Comparison of ENCODE assay signal across 17 mouse cellular contexts in genomic region chr8:104359778-104360456, GRCm38 (mm10). TPM values are rescaled to one million over a fixed set of nuclear protein-coding genes. Genes with fewer than 3 reads are reported as not detected.
DNase-seq lines count a peak whose midpoint lies in the region; ATAC-seq and TF ChIP-seq lines count a peak whose summit lies in the region.
"Had no signal": no experiment of that assay in that cellular context is flagged by ENCODE, and none has a peak within 500 bp of the region (broad histone marks: within the 10 kb centered on the region; RNA-seq: fewer than 3 reads in every experiment).

No protein-coding gene starts in this region.

- H3K36me3 ChIP-seq in midbrain, embryonic 13.5 days = peaks cover 9% of the 10 kb centered on the region
- H3K36me3 ChIP-seq in midbrain, embryonic 15.5 days (replicated peaks) = no peaks in the 10 kb centered on the region
- 0 out of 2 replicates have a peak, but pooled peaks cover 19% of the 10 kb centered on the region for H3K36me3 ChIP-seq in intestine, postnatal 0 days (ENCODE audit: control insufficient read depth, insufficient read depth)
- H3K36me3 ChIP-seq: G1E had no signal

- WGBS in midbrain, embryonic 13.5 days = 64% methylated on average over 15 of the region's 15 CpGs
- WGBS in midbrain, embryonic 15.5 days = 63% methylated on average over 15 of the region's 15 CpGs
- 70% methylated on average over 15 of the region's 15 CpGs for WGBS in intestine, postnatal 0 days

- H3K4me3 ChIP-seq in midbrain, embryonic 13.5 days (replicated peaks) = no peak overlapping the region
- no peak overlapping the region for H3K4me3 ChIP-seq in midbrain, embryonic 15.5 days
- H3K4me3 ChIP-seq in intestine, postnatal 0 days (ENCODE audit: low read depth, low read length) = no peak overlapping the region
- H3K4me3 ChIP-seq: heart, embryonic 15.5 days had no signal

- H3K27me3 ChIP-seq in midbrain, embryonic 13.5 days = no peaks in the 10 kb centered on the region
- H3K27me3 ChIP-seq in midbrain, embryonic 15.5 days (replicated peaks) = no peaks in the 10 kb centered on the region
- H3K27me3 ChIP-seq in intestine, postnatal 0 days (replicated peaks; ENCODE audit: control insufficient read depth, insufficient read depth, low read length) = no peaks in the 10 kb centered on the region
- H3K27me3 ChIP-seq: heart, embryonic 15.5 days had no signal

- no peak overlapping the region for H3K4me2 ChIP-seq in midbrain, embryonic 13.5 days (replicated peaks)
- no peak overlapping the region for H3K4me2 ChIP-seq in midbrain, embryonic 15.5 days
- no peak overlapping the region for H3K4me2 ChIP-seq in intestine, postnatal 0 days (replicated peaks; ENCODE audit: low read depth)
- H3K4me2 ChIP-seq: heart, embryonic 15.5 days had no signal

- no peak overlapping the region for H3K27ac ChIP-seq in midbrain, embryonic 13.5 days
- no peak overlapping the region for H3K27ac ChIP-seq in midbrain, embryonic 15.5 days
- no peak overlapping the region for H3K27ac ChIP-seq in intestine, postnatal 0 days (ENCODE audit: low read depth, low read length)
- H3K27ac ChIP-seq: heart, embryonic 15.5 days had no signal

- H3K9me3 ChIP-seq in midbrain, embryonic 13.5 days = no peaks in the 10 kb centered on the region
- no peaks in the 10 kb centered on the region for H3K9me3 ChIP-seq in midbrain, embryonic 15.5 days
- H3K9me3 ChIP-seq in intestine, postnatal 0 days (ENCODE audit: control insufficient read depth) = no peaks in the 10 kb centered on the region
- H3K9me3 ChIP-seq: G1E; heart, embryonic 15.5 days had no signal

- H3K4me1 ChIP-seq in midbrain, embryonic 13.5 days (replicated peaks) = peaks cover 18% of the 10 kb centered on the region
- H3K4me1 ChIP-seq in midbrain, embryonic 15.5 days = 0 out of 2 replicates have a peak, but pooled peaks cover 7% of the 10 kb centered on the region
- no peaks in the 10 kb centered on the region for H3K4me1 ChIP-seq in intestine, postnatal 0 days (replicated peaks; ENCODE audit: control insufficient read depth, insufficient read depth, low read length)

- TF ChIP-seq CTCF in intestine, postnatal 0 days (IDR thresholded peaks at IDR 0.05; ENCODE audit: low read depth) = 0 out of 2 replicates have a peak, but pooled peaks have one; percentile 9

- peak; percentile 76 for ATAC-seq in cerebellum, adult (ENCODE audit: insufficient number of reproducible peaks, low FRiP score, low TSS enrichment)
- ATAC-seq in midbrain, embryonic 13.5 days = peak; percentile 30; the same call in 1 of the 2 replicates
- no peak for ATAC-seq in midbrain, embryonic 15.5 days (replicated peaks)
- ATAC-seq in intestine, postnatal 0 days = no peak

- DNase-seq in cerebellum, postnatal 4 days (ENCODE audit: low spot score in 2 of 2) = no peak
- DNase-seq in embryo, embryonic 9.5 days (ENCODE audit: extremely low spot score) = no peak
- DNase-seq in urinary bladder, postnatal 10 days (ENCODE audit: low spot score) = no peak
- DNase-seq in gastrocnemius, postnatal 10 days = no peak
- DNase-seq: kidney, adult 11 months; lung, adult 18-20 months had no signal

- H3K9ac ChIP-seq in midbrain, embryonic 13.5 days (replicated peaks) = no peak overlapping the region
- no peak overlapping the region for H3K9ac ChIP-seq in midbrain, embryonic 15.5 days
- H3K9ac ChIP-seq in intestine, postnatal 0 days (ENCODE audit: low read depth, low read length) = no peak overlapping the region
- H3K9ac ChIP-seq: heart, embryonic 15.5 days had no signal

RNA-seq across cellular contexts. Expression of gene Cmtm3, which starts 20.7 kb away (rescaled TPM):
- 31.4 and 34.9 TPM in 2 replicates for polyA plus RNA-seq in midbrain, embryonic 13.5 days (2015; fragmentation: Nextera tagmentation; extraction: Ambion mirVana)
- polyA plus RNA-seq in midbrain, embryonic 15.5 days (2015; fragmentation: Nextera tagmentation; extraction: Ambion mirVana) = 33.2 and 37.2 TPM in 2 replicates
- 40.3 and 40.5 TPM in 2 replicates for polyA plus RNA-seq in intestine, postnatal 0 days (2015; fragmentation: Nextera tagmentation; extraction: Ambion mirVana)
- 10 to 100 TPM; 27.4 to 38.9 TPM for total RNA-seq in gastrocnemius, postnatal 10 days (2021)

RNA-seq across cellular contexts. Expression of gene Cmtm4, which starts 35.7 kb away (rescaled TPM):
- 1.8 TPM in 2 replicates for polyA plus RNA-seq in midbrain, embryonic 13.5 days (2015; fragmentation: Nextera tagmentation; extraction: Ambion mirVana)
- 2.4 and 2.6 TPM in 2 replicates for polyA plus RNA-seq in midbrain, embryonic 15.5 days (2015; fragmentation: Nextera tagmentation; extraction: Ambion mirVana)
- 5.9 and 6.7 TPM in 2 replicates for polyA plus RNA-seq in intestine, postnatal 0 days (2015; fragmentation: Nextera tagmentation; extraction: Ambion mirVana)
- 1 to 10 TPM; 6.3 to 7.6 TPM for total RNA-seq in gastrocnemius, postnatal 10 days (2021)
- polyA plus RNA-seq: G1E had no signal

RNA-seq across cellular contexts. Expression of gene Cmtm2b, which starts 37.9 kb away (rescaled TPM):
- not detected in 2 replicates for polyA plus RNA-seq in midbrain, embryonic 13.5 days (2015; fragmentation: Nextera tagmentation; extraction: Ambion mirVana)
- polyA plus RNA-seq in midbrain, embryonic 15.5 days (2015; fragmentation: Nextera tagmentation; extraction: Ambion mirVana) = not detected in 2 replicates
- not detected in 2 replicates for polyA plus RNA-seq in intestine, postnatal 0 days (2015; fragmentation: Nextera tagmentation; extraction: Ambion mirVana)
- total RNA-seq in gastrocnemius, postnatal 10 days (2021) = not detected
- total RNA-seq: G1E; gastrocnemius, adult 18-20 months; layer of hippocampus, postnatal 10 days; megakaryocyte-erythroid progenitor cell, adult 5-6 weeks had no signal
- polyA plus RNA-seq: G1E; heart, embryonic 15.5 days; neural tube, embryonic 14.5 days; urinary bladder, adult 2 months had no signal

RNA-seq across cellular contexts. Expression of gene Gm11020, which starts 38.5 kb away (rescaled TPM):
- polyA plus RNA-seq in midbrain, embryonic 13.5 days (2015; fragmentation: Nextera tagmentation; extraction: Ambion mirVana) = not detected in 2 replicates
- not detected in 2 replicates for polyA plus RNA-seq in midbrain, embryonic 15.5 days (2015; fragmentation: Nextera tagmentation; extraction: Ambion mirVana)
- not detected in 2 replicates for polyA plus RNA-seq in intestine, postnatal 0 days (2015; fragmentation: Nextera tagmentation; extraction: Ambion mirVana)
- not detected for total RNA-seq in gastrocnemius, postnatal 10 days (2021)
- total RNA-seq: G1E; gastrocnemius, adult 18-20 months; layer of hippocampus, postnatal 10 days; megakaryocyte-erythroid progenitor cell, adult 5-6 weeks had no signal
- polyA plus RNA-seq: G1E; heart, embryonic 15.5 days; neural tube, embryonic 14.5 days; urinary bladder, adult 2 months had no signal

RNA-seq across cellular contexts. Expression of gene Cmtm1, which starts 50.0 kb away (rescaled TPM):
- polyA plus RNA-seq in midbrain, embryonic 13.5 days (2015; fragmentation: Nextera tagmentation; extraction: Ambion mirVana) = not detected in 2 replicates
- not detected in 2 replicates for polyA plus RNA-seq in midbrain, embryonic 15.5 days (2015; fragmentation: Nextera tagmentation; extraction: Ambion mirVana)
- not detected in 2 replicates for polyA plus RNA-seq in intestine, postnatal 0 days (2015; fragmentation: Nextera tagmentation; extraction: Ambion mirVana)
- total RNA-seq in gastrocnemius, postnatal 10 days (2021) = not detected
- total RNA-seq: gastrocnemius, adult 18-20 months; layer of hippocampus, postnatal 10 days; megakaryocyte-erythroid progenitor cell, adult 5-6 weeks had no signal
- polyA plus RNA-seq: G1E; heart, embryonic 15.5 days; neural tube, embryonic 14.5 days; urinary bladder, adult 2 months had no signal

Comparison
In these comparisons a context has a peak if more than half of its experiments do, and no peak if none do; other contexts are left out.
1. ATAC-seq: peak in cerebellum, adult (single experiment) and midbrain, embryonic 13.5 days (single experiment); none in midbrain, embryonic 15.5 days (single experiment) and intestine, postnatal 0 days (single experiment).